Mouse (Mus musculus) neutrophil, adult 5-6 weeks (primary cell): ENCODE results near the gene Gemin7. TPM values are rescaled to one million over a fixed set of nuclear protein-coding genes. Genes with fewer than 3 reads are reported as not detected.

ENCODE experiments used
- ATAC-seq: fragments of 151-379, 151-347 bp; 2 replicates; pipeline ENCODE4 v1.8.0; 2017; ENCODE audit warnings: mild to moderate bottlenecking, moderate TSS enrichment; ENCODE audit not compliant: insufficient number of reproducible peaks, poor library complexity, low FRiP score, severe bottlenecking; ENCODE audit errors: extremely low read depth
- total RNA-seq: library from RNA; stranded (forward); fragments of 200-1000 nt; gene quantifications from 2 replicates; pipeline ENCODE4 v1.2.3, GENCODE M21; 2017

Gemin7 gene
- total RNA-seq, 1 experiment from 2014 or later = 44.1 TPM

DNA sequence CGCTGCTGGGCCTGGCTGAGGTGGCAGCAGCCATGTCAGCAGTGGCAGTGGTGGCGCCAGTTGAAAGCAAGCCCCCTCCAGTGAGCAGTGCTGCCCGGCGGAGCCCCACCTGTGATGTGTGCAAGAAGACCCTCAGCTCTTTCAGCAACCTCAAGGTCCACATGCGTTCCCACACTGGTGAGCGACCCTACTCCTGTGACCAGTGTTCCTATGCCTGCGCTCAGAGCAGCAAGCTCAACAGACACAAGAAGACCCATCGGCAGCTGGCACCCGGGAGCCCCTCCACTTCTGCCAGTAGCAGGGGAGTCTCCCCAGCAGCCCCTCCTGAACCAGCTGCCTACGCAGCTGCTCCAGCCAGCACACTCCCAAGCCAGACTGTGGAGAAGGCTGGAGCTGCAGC lies 2.4 kb upstream of the Gemin7 start:
- ATAC-seq = no peak

- ATAC-seq = no peak
These were observed 1.0 kb upstream of the Gemin7 start for GRCm38 (mm10) chr7:19578436-19578835.

- ATAC-seq = peak; percentile 77
These were observed 551 bp upstream of the Gemin7 start for GRCm38 (mm10) chr7:19577877-19578414.

GRCm38 (mm10) chr7:19575559-19575958 lies 1.8 kb downstream of the Gemin7 start:
- ATAC-seq = no peak

- ATAC-seq = no peak
These were observed 3.6 kb downstream of the Gemin7 start for GRCm38 (mm10) chr7:19573776-19574140.

GRCm38 (mm10) chr7:19572926-19573775 lies 4.2 kb downstream of the Gemin7 start:
- ATAC-seq = peak; percentile 64

DNA sequence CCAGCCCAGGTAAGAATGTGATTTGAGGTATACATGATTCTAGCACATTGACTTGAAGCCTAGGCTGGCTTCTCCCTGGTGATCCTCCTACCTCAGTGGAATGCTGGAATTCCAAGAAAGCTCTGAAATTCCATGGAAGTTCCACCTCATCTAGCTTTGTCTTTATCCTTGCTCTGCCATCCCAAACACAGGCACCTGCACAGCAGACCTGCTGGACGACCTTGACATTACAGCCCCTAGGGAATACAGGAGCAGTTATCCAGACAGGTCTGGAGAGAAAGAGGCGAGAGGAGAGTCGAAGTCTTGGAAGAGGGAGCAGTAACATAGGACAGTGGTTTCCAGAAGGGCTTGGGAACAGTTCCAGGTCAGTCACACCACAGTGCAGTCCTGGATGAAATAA lies 7.7 kb downstream of the Gemin7 start:
- ATAC-seq = no peak

- ATAC-seq = no peak
These were observed 10.0 kb downstream of the Gemin7 start for GRCm38 (mm10) chr7:19567426-19567825.

DNA sequence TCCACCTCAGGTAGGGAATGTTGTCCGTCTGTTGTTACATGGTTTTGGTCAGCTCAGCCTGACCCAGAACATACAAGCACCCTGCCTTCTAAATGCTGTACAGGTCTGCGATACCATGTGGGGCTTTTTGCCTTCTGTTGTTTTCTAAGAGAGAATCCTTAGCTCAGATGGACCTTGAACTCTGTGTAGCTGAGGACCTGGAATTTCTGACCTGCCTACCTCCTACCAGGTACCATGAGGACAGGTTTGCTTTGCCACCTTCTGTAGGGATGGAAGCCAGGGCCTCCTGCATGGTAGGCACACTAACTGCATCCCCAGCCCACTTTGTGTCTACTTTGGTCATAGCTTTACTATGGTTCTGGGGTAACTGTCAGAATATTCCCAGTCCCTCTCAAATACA lies 11.6 kb downstream of the Gemin7 start:
- ATAC-seq = no peak

GRCm38 (mm10) chr7:19564455-19564854 lies 12.9 kb downstream of the Gemin7 start:
- ATAC-seq = no peak

GRCm38 (mm10) chr7:19563884-19564283 lies 13.5 kb downstream of the Gemin7 start:
- no peak for ATAC-seq

- no peak for ATAC-seq
These were observed 14.6 kb downstream of the Gemin7 start, which contains the start of gene Ppp1r37 for GRCm38 (mm10) chr7:19562643-19563410. Gene Ppp1r37, minus strand, starts transcription at chr7:19563076.

- peak; percentile 71 for ATAC-seq
These were observed 15.4 kb downstream of the Gemin7 start for GRCm38 (mm10) chr7:19561765-19562642.

- ATAC-seq = no peak
These were observed 16.0 kb downstream of the Gemin7 start for GRCm38 (mm10) chr7:19561431-19561764.

DNA sequence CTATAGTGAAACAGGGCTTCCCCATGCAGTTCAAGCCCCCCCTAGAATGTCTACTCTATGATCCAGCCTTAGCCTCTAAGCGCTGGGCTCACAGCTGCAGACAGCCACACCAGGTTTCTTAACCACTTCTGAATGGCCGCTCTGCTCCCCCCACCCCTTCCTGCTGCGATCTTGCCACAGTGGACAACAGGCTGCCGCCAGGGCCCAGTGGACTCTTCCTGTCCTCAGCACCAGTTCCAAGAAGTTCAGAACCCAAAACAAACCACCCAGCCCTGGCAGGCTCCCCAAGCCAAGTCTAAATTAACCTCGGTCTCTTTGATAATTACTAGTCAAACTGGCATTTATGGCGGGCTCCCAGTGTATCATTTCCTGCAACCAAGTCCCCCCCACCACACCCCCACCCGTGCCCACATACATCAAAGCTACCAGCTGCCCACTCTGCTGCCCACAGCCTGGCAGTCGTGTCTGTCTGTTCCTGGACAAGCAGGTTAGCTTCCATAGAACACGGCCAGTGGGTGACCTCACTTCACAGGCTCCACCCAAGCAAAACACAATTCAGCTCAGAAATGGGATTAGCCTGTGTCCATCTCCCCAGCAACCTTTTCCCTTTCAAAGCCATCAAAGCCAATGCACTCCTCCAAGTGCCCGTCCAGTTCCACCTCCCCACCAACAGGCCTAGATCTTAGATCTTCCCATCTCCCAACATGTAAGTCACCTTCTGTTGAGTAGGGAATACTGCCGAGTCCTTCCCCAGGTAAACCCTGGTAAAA lies 16.7 kb downstream of the Gemin7 start:
- no peak for ATAC-seq

- ATAC-seq = no peak
These were observed 18.4 kb downstream of the Gemin7 start for GRCm38 (mm10) chr7:19558965-19559364.

DNA sequence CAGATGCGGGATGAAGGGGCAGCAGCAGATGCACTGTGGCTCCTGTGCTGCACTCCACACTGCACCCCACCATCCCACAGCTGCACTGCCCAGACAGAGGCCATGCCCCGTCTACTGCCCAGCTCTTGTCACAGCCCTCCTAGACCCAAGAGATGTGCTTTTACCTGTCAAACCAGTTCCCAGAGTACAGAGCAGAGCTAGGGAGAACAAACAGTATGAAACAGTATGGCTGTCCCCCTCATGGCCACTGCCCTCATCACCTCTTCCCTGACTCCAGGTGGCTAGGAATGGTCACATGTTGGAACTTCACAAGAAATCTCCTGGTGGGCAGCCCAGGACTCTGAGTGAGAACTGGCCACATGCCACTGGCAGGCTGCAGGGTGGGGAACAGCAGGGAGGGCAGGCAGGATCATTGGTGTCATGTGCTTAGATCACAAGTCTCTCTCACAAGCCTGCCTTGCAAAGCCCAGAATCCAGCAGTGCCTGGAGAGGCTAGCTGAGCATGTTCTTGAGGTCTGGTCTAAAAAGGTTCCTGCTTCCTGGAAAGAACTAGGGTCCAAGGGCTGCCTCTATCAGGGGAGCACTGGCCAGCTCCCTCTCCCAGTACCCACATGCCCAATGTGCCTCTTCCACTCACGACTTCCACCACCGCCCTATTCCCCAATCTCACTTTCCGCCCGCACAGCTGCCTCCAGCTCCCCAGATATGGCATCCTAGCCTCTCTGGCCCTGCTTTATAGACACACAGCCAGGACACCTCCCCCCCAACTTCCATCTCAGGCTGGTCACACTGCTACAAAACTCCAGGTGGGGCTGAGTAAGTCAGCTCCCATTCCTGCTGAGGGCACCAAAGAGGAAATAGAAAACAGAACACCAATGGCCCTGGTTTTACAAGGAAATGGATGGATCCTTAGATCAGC lies 19.2 kb downstream of the Gemin7 start:
- no peak for ATAC-seq
